Mouse (Mus musculus): ENCODE data around the gene Tmtc4. TPM values are rescaled to one million over a fixed set of nuclear protein-coding genes. Genes with fewer than 3 reads are reported as not detected.
A peak's percentile ranks its signal among the peaks of the same experiment; 100 is the strongest.

Gene Tmtc4
- polyA plus RNA-seq (2016; fragmentation: Nextera tagmentation; extraction: Ambion mirVana), result 32.2 and 32.4 TPM in 2 replicates

DNA sequence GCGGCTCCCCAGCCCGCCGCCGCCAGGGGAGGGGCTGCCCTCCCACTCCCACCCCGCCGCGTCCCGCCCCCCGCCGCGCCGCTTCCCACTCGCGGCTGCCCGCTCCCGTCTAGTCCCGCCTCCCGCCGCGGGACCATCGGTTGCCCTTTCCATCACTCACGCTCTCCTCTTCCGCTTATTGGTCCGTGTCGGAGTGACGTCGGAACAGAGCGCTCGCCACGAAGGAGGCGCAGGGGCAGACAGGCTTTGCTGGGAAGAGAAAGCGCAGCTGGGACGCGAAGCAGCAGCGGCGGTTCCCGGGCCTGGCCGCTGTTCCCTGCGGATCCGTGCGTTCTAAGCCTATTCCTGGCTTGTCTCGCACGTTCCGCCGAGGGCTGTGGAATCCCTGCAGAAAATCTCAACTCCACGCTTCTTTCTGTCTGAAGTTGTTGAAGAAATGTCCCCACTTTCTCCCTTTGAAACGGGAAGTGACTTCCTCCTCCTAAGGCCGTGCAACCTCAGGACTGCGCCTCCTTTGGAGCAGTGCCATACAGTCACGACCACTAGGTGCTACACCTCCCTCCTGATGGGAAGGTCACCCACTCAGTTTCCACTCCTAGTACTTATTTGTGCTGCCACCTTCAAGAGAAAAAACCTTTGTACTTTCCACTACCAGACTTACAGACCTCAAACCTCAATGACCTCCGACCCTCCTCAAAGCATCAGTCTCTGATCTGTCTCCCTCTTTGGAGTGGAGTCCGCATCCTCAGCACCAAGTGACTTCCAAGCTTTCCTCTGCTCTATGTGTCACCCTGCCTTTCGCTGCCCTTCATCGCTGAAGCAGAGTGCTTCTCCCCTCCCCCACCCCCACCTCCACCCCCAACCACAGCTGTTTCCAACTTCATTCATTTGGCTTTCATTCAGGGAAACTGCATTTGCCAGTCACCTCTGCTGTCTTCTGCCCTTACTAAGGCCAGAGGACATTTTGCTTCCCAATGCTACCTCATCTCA, at the start of gene Tmtc4:
Tmtc4 (minus strand) TSS at position 810 of the 990 bp plus-strand sequence.
- Histone ChIP-seq H3K27ac (replicated peaks) (peak within 1 kb of the TSS; percentile 97), H3K27me3 (replicated peaks; ENCODE audit: low read depth, poor library complexity, severe bottlenecking) (no peaks in the 10 kb centered on the region), H3K9me3 (no peaks in the 10 kb centered on the region), H3K4me1 (peaks cover 27% of the 10 kb centered on the region), H3K36me3 (replicated peaks) (no peaks in the 10 kb centered on the region), H3K4me3 (peak within 1 kb of the TSS; percentile 86)
- DNase-seq (ENCODE audit: low spot score), result peak; percentile 97
- WGBS, result under 1% methylated on average over 53 of the region's 54 CpGs

GRCm38 (mm10) chr14:123032435-123032834, 48.6 kb upstream of the Tmtc4 start:
- Histone ChIP-seq H3K9me3 (no peaks in the 10 kb centered on the region), H3K27ac (replicated peaks) (no peak overlapping the region), H3K4me3 (no peak overlapping the region), H3K4me1 (no peaks in the 10 kb centered on the region; the same call in 1 of the 2 replicates), H3K36me3 (replicated peaks) (no peaks in the 10 kb centered on the region), H3K27me3 (replicated peaks; ENCODE audit: low read depth, poor library complexity, severe bottlenecking) (no peaks in the 10 kb centered on the region)
- 87% methylated on average over 1 of the region's 1 CpGs for WGBS
- no peak for DNase-seq (ENCODE audit: low spot score)

DNA sequence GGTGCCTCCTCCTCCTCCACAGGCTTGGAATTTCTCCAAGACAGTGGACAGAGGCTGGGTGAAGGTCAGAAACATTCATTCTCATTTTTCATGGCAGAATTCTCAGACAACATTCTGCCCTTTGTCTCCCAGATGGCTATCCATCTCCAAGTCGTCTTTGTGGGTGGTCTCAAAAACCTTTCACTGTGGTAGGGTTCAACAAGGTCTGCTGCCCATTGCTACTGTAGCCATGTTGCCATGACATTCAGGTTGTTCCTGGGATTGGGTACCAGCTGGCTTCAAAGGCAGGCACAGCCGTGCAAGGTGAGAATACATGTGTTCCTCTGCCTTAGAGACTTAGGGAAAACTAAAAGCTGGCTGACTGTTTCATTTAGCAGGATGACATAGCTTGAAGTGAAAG, 44.0 kb upstream of the Tmtc4 start:
- no peak for DNase-seq (ENCODE audit: low spot score)
- H3K4me3 ChIP-seq, result no peak overlapping the region
- H3K27ac ChIP-seq (replicated peaks), result no peak overlapping the region
- no peaks in the 10 kb centered on the region for H3K27me3 ChIP-seq (replicated peaks; ENCODE audit: low read depth, poor library complexity, severe bottlenecking)
- no peaks in the 10 kb centered on the region for H3K4me1 ChIP-seq
- 71% methylated on average over 2 of the region's 2 CpGs for WGBS
- H3K9me3 ChIP-seq, result no peaks in the 10 kb centered on the region
- no peaks in the 10 kb centered on the region for H3K36me3 ChIP-seq (replicated peaks)

GRCm38 (mm10) chr14:123022981-123023380, 39.1 kb upstream of the Tmtc4 start:
- H3K27me3 ChIP-seq (replicated peaks; ENCODE audit: low read depth, poor library complexity, severe bottlenecking), result no peaks in the 10 kb centered on the region
- H3K4me1 ChIP-seq, result no peaks in the 10 kb centered on the region
- H3K9me3 ChIP-seq, result no peaks in the 10 kb centered on the region
- no peak overlapping the region for H3K27ac ChIP-seq (replicated peaks)
- no peak for DNase-seq (ENCODE audit: low spot score)
- H3K36me3 ChIP-seq (replicated peaks), result no peaks in the 10 kb centered on the region
- no peak overlapping the region for H3K4me3 ChIP-seq

DNA sequence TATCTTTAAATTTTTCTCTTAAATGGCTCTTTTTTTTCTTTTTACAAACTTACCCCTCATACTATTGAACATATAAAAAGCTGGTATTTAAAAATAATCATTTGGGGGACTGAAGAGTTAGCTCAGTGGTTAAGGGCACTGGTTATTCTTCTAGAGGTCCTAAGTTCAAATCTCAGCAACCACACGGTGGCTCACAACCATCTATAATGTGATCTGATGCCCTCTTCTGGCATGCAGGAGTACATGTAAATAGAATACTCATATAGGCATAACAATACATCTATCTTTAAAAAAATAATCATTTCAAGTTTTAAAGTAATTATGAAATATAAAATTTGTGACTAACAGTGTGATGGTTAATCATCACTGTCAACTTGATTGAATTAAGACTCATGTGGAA, 32.5 kb upstream of the Tmtc4 start:
- no peaks in the 10 kb centered on the region for H3K36me3 ChIP-seq (replicated peaks)
- no peaks in the 10 kb centered on the region for H3K27me3 ChIP-seq (replicated peaks; ENCODE audit: low read depth, poor library complexity, severe bottlenecking)
- 89% methylated on average over 1 of the region's 1 CpGs for WGBS
- no peak overlapping the region for H3K4me3 ChIP-seq
- no peaks in the 10 kb centered on the region for H3K4me1 ChIP-seq
- no peaks in the 10 kb centered on the region for H3K9me3 ChIP-seq
- no peak overlapping the region for H3K27ac ChIP-seq (replicated peaks)
- no peak for DNase-seq (ENCODE audit: low spot score)

GRCm38 (mm10) chr14:123015687-123016086, 31.9 kb upstream of the Tmtc4 start:
- 87% methylated on average over 2 of the region's 2 CpGs for WGBS
- Histone ChIP-seq H3K27me3 (replicated peaks; ENCODE audit: low read depth, poor library complexity, severe bottlenecking) (no peaks in the 10 kb centered on the region), H3K4me3 (no peak overlapping the region), H3K36me3 (replicated peaks) (no peaks in the 10 kb centered on the region), H3K4me1 (no peaks in the 10 kb centered on the region), H3K9me3 (no peaks in the 10 kb centered on the region), H3K27ac (replicated peaks) (no peak overlapping the region)
- no peak for DNase-seq (ENCODE audit: low spot score)

DNA sequence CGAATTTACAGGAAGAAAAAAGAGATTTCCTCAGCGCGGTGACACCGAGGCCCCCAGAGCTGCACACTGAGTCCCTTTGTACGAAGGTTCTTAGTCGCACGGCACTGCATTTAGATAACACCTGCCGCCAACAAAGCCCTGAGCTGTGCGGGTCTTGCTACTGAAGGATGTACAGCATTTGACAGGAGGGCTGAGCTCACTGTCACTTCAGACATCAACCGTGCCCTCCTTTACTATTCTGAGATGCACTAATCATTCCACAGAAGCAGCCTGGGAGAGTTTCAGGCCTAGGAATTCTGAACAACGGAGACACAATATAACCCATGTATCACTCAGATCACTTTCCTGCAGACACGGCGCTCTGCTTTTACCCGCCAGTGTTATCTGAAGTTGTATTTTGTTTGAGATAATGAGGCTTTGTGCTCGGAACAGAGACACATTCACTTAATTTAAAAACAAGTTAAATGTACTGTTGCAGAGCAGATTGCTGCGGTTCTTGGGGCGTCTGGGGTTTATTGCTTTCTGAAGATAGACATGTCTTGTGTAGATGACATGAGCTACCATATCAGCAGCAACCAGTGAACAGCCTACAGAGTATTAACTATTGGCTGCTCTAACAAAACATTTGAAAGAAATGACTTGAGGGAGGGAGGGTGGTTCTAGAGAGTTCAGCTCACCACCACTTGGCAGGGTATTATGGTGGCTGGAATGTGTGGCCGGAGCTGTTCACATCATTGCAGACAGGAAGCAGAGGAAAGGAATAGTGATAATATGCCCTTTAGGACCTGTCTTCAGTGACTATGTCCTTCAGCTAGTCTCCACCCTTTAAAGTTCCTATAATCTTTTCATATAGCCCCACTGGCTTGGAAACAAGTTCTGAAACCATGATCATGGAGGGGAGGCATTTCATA, 25.5 kb upstream of the Tmtc4 start:
- no peaks in the 10 kb centered on the region for H3K9me3 ChIP-seq
- no peaks in the 10 kb centered on the region for H3K36me3 ChIP-seq (replicated peaks)
- no peak overlapping the region for H3K27ac ChIP-seq (replicated peaks)
- H3K4me3 ChIP-seq, result no peak overlapping the region
- WGBS, result 78% methylated on average over 18 of the region's 18 CpGs
- no peaks in the 10 kb centered on the region for H3K27me3 ChIP-seq (replicated peaks; ENCODE audit: low read depth, poor library complexity, severe bottlenecking)
- no peak for DNase-seq (ENCODE audit: low spot score)
- no peaks in the 10 kb centered on the region for H3K4me1 ChIP-seq

GRCm38 (mm10) chr14:123008672-123009071, 24.8 kb upstream of the Tmtc4 start:
- WGBS, result 84% methylated on average over 2 of the region's 2 CpGs
- Histone ChIP-seq H3K9me3 (no peaks in the 10 kb centered on the region), H3K4me1 (no peaks in the 10 kb centered on the region), H3K36me3 (replicated peaks) (no peaks in the 10 kb centered on the region), H3K4me3 (no peak overlapping the region), H3K27me3 (replicated peaks; ENCODE audit: low read depth, poor library complexity, severe bottlenecking) (no peaks in the 10 kb centered on the region), H3K27ac (replicated peaks) (no peak overlapping the region)
- no peak for DNase-seq (ENCODE audit: low spot score)

- no peak overlapping the region for H3K27ac ChIP-seq (replicated peaks)
- H3K4me1 ChIP-seq, result 0 out of 2 replicates have a peak, but pooled peaks cover 2% of the 10 kb centered on the region
- H3K4me3 ChIP-seq, result no peak overlapping the region
- no peak for DNase-seq (ENCODE audit: low spot score)
- H3K9me3 ChIP-seq, result no peaks in the 10 kb centered on the region
- no peaks in the 10 kb centered on the region for H3K36me3 ChIP-seq (replicated peaks)
- H3K27me3 ChIP-seq (replicated peaks; ENCODE audit: low read depth, poor library complexity, severe bottlenecking), result no peaks in the 10 kb centered on the region
- 88% methylated on average over 1 of the region's 1 CpGs for WGBS
Observed at GRCm38 (mm10) chr14:123003715-123004114, 19.9 kb upstream of the Tmtc4 start.

GRCm38 (mm10) chr14:123001391-123001790, 17.6 kb upstream of the Tmtc4 start:
- no peaks in the 10 kb centered on the region for H3K36me3 ChIP-seq (replicated peaks)
- no peak overlapping the region for H3K4me3 ChIP-seq
- no peak for DNase-seq (ENCODE audit: low spot score)
- H3K27me3 ChIP-seq (replicated peaks; ENCODE audit: low read depth, poor library complexity, severe bottlenecking), result no peaks in the 10 kb centered on the region
- 45% methylated on average over 3 of the region's 3 CpGs for WGBS
- H3K27ac ChIP-seq (replicated peaks), result no peak overlapping the region
- 0 out of 2 replicates have a peak, but pooled peaks cover 2% of the 10 kb centered on the region for H3K4me1 ChIP-seq
- no peaks in the 10 kb centered on the region for H3K9me3 ChIP-seq

DNA sequence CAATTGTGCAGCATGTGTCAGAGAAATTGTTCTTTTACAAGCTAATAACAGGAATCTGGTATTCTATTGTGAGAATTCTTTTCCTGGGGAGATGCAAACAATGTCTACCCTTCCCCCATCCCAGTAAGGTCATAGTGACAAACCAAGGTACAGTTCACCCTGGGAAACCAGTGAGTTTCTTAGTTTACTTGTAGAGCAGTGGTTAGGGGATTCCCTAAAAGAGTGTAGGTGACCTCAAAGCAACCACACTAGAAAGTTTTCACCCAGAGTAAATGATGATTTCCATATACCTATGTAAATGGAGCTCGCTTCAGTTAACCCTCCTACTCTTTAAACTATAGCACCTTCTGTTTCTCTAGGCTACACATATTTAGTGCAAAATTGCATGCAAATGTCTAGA, 13.6 kb upstream of the Tmtc4 start:
- H3K4me1 ChIP-seq, result 0 out of 2 replicates have a peak, but pooled peaks cover 2% of the 10 kb centered on the region
- DNase-seq (ENCODE audit: low spot score), result no peak
- H3K27ac ChIP-seq (replicated peaks), result no peak overlapping the region
- no peaks in the 10 kb centered on the region for H3K27me3 ChIP-seq (replicated peaks; ENCODE audit: low read depth, poor library complexity, severe bottlenecking)
- no peak overlapping the region for H3K4me3 ChIP-seq
- no peaks in the 10 kb centered on the region for H3K36me3 ChIP-seq (replicated peaks)
- WGBS, result 85% methylated on average over 1 of the region's 1 CpGs
- H3K9me3 ChIP-seq, result no peaks in the 10 kb centered on the region

- no peak overlapping the region for H3K27ac ChIP-seq (replicated peaks)
- no peaks in the 10 kb centered on the region for H3K36me3 ChIP-seq (replicated peaks)
- H3K4me3 ChIP-seq, result no peak overlapping the region
- no peaks in the 10 kb centered on the region for H3K4me1 ChIP-seq
- 89% methylated on average over 2 of the region's 2 CpGs for WGBS
- no peak for DNase-seq (ENCODE audit: low spot score)
- H3K27me3 ChIP-seq (replicated peaks; ENCODE audit: low read depth, poor library complexity, severe bottlenecking), result no peaks in the 10 kb centered on the region
- no peaks in the 10 kb centered on the region for H3K9me3 ChIP-seq
Observed at GRCm38 (mm10) chr14:122993935-122994334, 10.1 kb upstream of the Tmtc4 start.

All from embryonic facial prominence, embryonic 10.5 days (tissue).